ENCODE assay signal across 14 mouse cellular contexts in genomic region chr10:64661190-64661589, GRCm38 (mm10).
"Had no signal": no experiment of that assay in that cellular context is flagged by ENCODE, and none has a peak within 500 bp of the region (broad histone marks: within the 10 kb centered on the region; RNA-seq: fewer than 3 reads in every experiment).

No protein-coding gene starts in this region.

- H3K36me3 ChIP-seq: limb, embryonic 10.5 days; liver, embryonic 15.5 days had no signal

- ATAC-seq: lung, postnatal 0 days had no signal

- H3K9me3 ChIP-seq: limb, embryonic 10.5 days; liver, embryonic 15.5 days had no signal

- H3K4me2 ChIP-seq: liver, embryonic 11.5 days; liver, embryonic 15.5 days had no signal

- H3K27ac ChIP-seq: layer of hippocampus, adult 2 months; limb, embryonic 10.5 days; liver, embryonic 15.5 days had no signal

- H3K4me1 ChIP-seq: limb, embryonic 10.5 days; liver, embryonic 15.5 days had no signal

- H3K27me3 ChIP-seq: liver, embryonic 15.5 days had no signal

- H3K9ac ChIP-seq: liver, embryonic 15.5 days had no signal

- DNase-seq: kidney, adult 11 months; kidney, postnatal 10 days; kidney, postnatal 4 days; lung, adult 2 months; lung, postnatal 4 days; right cerebral cortex, adult 18-20 months; right cerebral cortex, postnatal 25 days; thymus, postnatal 4 days had no signal

- H3K4me3 ChIP-seq: layer of hippocampus, adult 2 months; limb, embryonic 10.5 days; liver, embryonic 15.5 days; myocyte had no signal
